Comparison of ENCODE assay signal across 9 mouse cellular contexts in the genomic region with DNA sequence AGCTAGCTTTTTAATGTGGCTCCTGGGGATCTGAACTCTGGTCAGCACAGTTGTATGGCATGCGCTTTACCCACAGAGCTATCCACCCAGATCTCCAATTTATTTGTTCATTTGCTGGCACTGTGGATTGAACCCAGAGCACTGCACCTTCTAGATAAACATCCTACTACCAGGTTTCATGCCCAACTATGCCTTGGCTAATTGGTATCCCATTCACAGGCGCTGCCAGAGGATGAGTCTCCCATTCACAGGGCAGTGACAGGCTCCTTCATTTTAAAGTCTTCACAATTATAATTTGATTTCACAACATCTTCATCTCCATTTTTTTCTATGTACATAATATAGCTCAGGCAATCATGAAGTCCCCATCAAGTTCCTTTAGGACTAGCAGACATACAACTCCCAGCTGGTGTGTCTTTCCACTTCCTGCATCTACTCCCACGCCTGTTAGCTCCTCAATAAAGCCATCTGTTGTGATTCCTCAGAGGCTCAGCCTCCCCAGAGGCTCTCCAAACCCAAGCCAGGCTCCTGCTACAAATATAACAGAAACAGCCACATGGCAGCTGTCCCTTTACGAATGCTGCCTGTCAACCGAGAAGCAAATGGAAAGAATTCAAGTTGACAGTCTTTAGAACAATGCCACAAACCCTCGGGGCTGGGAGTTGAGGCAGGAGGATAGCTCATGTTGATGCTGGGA.
DNase-seq lines count a peak whose midpoint lies in the region; ATAC-seq and TF ChIP-seq lines count a peak whose summit lies in the region.
"Had no signal": no experiment of that assay in that cellular context is flagged by ENCODE, and none has a peak within 500 bp of the region (broad histone marks: within the 10 kb centered on the region; RNA-seq: fewer than 3 reads in every experiment).

No protein-coding gene starts in this region.

- no peaks in the 10 kb centered on the region for H3K27me3 ChIP-seq in lung, embryonic 16.5 days (ENCODE audit: control insufficient read depth, insufficient read depth, low read depth, low read length)
- H3K27me3 ChIP-seq in forebrain, postnatal 0 days (ENCODE audit: insufficient read depth, low read length), result no peaks in the 10 kb centered on the region
- no peaks in the 10 kb centered on the region for H3K27me3 ChIP-seq in neural tube, embryonic 13.5 days
- H3K27me3 ChIP-seq: heart, embryonic 13.5 days had no signal

- no peak overlapping the region for H3K4me2 ChIP-seq in lung, embryonic 16.5 days (ENCODE audit: low read depth, low read length)
- no peak overlapping the region for H3K4me2 ChIP-seq in forebrain, postnatal 0 days (ENCODE audit: low read depth)
- H3K4me2 ChIP-seq in neural tube, embryonic 13.5 days, result no peak overlapping the region
- H3K4me2 ChIP-seq: heart, embryonic 13.5 days had no signal

- peak overlapping the region; percentile 33; the same call in 1 of the 2 replicates for H3K27ac ChIP-seq in lung, embryonic 16.5 days (ENCODE audit: low read length)
- H3K27ac ChIP-seq in forebrain, postnatal 0 days (ENCODE audit: low read depth, low read length), result peak overlapping the region; percentile 77
- 0 out of 2 replicates have a peak overlapping the region, but pooled peaks have one; percentile 15 for H3K27ac ChIP-seq in neural tube, embryonic 13.5 days (replicated peaks)
- H3K27ac ChIP-seq: heart, embryonic 13.5 days had no signal

- DNase-seq in lung, adult 2 months, result no peak
- DNase-seq in forebrain, postnatal 0 days, result peak; percentile 90
- DNase-seq in layer of hippocampus, postnatal 14 days (ENCODE audit: low spot score in 2 of 2), result peak; percentile 80 to 93
- DNase-seq in adrenal gland, postnatal 10 days, result no peak
- no peak for DNase-seq in lung, adult 18-20 months
- no peak for DNase-seq in adrenal gland, postnatal 25 days

- no peaks in the 10 kb centered on the region for H3K4me1 ChIP-seq in lung, embryonic 16.5 days (replicated peaks; ENCODE audit: control insufficient read depth, insufficient read depth, low read length)
- no peaks in the 10 kb centered on the region for H3K4me1 ChIP-seq in lung, adult 2 months (ENCODE audit: control insufficient read depth, insufficient read depth, low read length)
- H3K4me1 ChIP-seq in forebrain, postnatal 0 days (ENCODE audit: insufficient read depth), result peaks cover 5% of the 10 kb centered on the region; the same call in 1 of the 2 replicates
- peaks cover 37% of the 10 kb centered on the region for H3K4me1 ChIP-seq in neural tube, embryonic 13.5 days (replicated peaks)
- H3K4me1 ChIP-seq: heart, embryonic 13.5 days had no signal

- TF ChIP-seq CTCF in lung, adult 2 months (IDR thresholded peaks at IDR 0.05; ENCODE audit: insufficient read depth, low read length), result no peak
- no peak for TF ChIP-seq CTCF in forebrain, postnatal 0 days (IDR thresholded peaks at IDR 0.05; ENCODE audit: low read depth)

- H3K36me3 ChIP-seq in lung, embryonic 16.5 days (ENCODE audit: control insufficient read depth, insufficient read depth, low read length), result no peaks in the 10 kb centered on the region
- peaks cover 26% of the 10 kb centered on the region for H3K36me3 ChIP-seq in forebrain, postnatal 0 days (ENCODE audit: insufficient read depth)
- no peaks in the 10 kb centered on the region for H3K36me3 ChIP-seq in neural tube, embryonic 13.5 days
- H3K36me3 ChIP-seq: heart, embryonic 13.5 days had no signal

- H3K9ac ChIP-seq in lung, embryonic 16.5 days (ENCODE audit: low read length), result no peak overlapping the region
- no peak overlapping the region for H3K9ac ChIP-seq in forebrain, postnatal 0 days
- H3K9ac ChIP-seq in neural tube, embryonic 13.5 days, result no peak overlapping the region
- H3K9ac ChIP-seq: heart, embryonic 13.5 days had no signal

- TF ChIP-seq POLR2A in lung, adult 2 months (IDR thresholded peaks at IDR 0.05; ENCODE audit: borderline replicate concordance, extremely low read depth, low read depth, low read length), result no peak

- H3K4me3 ChIP-seq in lung, embryonic 16.5 days (ENCODE audit: low read length), result no peak overlapping the region
- no peak overlapping the region for H3K4me3 ChIP-seq in lung, adult 2 months (replicated peaks; ENCODE audit: extremely low read depth, low read depth, low read length)
- no peak overlapping the region for H3K4me3 ChIP-seq in forebrain, postnatal 0 days (ENCODE audit: low read depth, low read length)
- no peak overlapping the region for H3K4me3 ChIP-seq in neural tube, embryonic 13.5 days
- H3K4me3 ChIP-seq: heart, embryonic 13.5 days had no signal

- no peaks in the 10 kb centered on the region for H3K9me3 ChIP-seq in lung, embryonic 16.5 days (ENCODE audit: control insufficient read depth, low read length)
- no peaks in the 10 kb centered on the region for H3K9me3 ChIP-seq in forebrain, postnatal 0 days (ENCODE audit: low read length)
- H3K9me3 ChIP-seq in neural tube, embryonic 13.5 days, result no peaks in the 10 kb centered on the region
- H3K9me3 ChIP-seq: heart, embryonic 13.5 days had no signal

- ATAC-seq in lung, embryonic 16.5 days (ENCODE audit: low read depth), result peak; percentile 67
- peak; percentile 90 for ATAC-seq in forebrain, postnatal 0 days
- ATAC-seq in neural tube, embryonic 13.5 days (ENCODE audit: low read depth), result peak; percentile 71

- WGBS in lung, embryonic 16.5 days, result 58% methylated on average over 6 of the region's 6 CpGs
- 62% methylated on average over 6 of the region's 6 CpGs for WGBS in lung, adult 2 months
- 27% methylated on average over 6 of the region's 6 CpGs for whole genome bisulfite sequencing in forebrain, postnatal 0 days
- WGBS in neural tube, embryonic 13.5 days, result 35% methylated on average over 6 of the region's 6 CpGs

Comparison
In these comparisons a context has a peak if more than half of its experiments do, and no peak if none do; other contexts are left out.
1. H3K27ac ChIP-seq: peak in every context shown above with its lines; median percentile 77 in forebrain, postnatal 0 days; 33 in lung, embryonic 16.5 days; 15 in neural tube, embryonic 13.5 days.
2. DNase-seq: peak in forebrain, postnatal 0 days (single experiment) and layer of hippocampus, postnatal 14 days (2 of 2); none in lung, adult 2 months (single experiment), adrenal gland, postnatal 10 days (single experiment), lung, adult 18-20 months (0 of 2) and adrenal gland, postnatal 25 days (single experiment).
3. Peak in every context shown above with its lines, with median percentiles within 50 percentile points of each other: ATAC-seq.